Mouse (Mus musculus) embryonic facial prominence, embryonic 14.5 days (tissue): ENCODE results near the gene Angptl7. TPM values are rescaled to one million over a fixed set of nuclear protein-coding genes. Genes with fewer than 3 reads are reported as not detected.
A peak's percentile ranks its signal among the peaks of the same experiment; 100 is the strongest.

Experiments used
- ATAC-seq: fragments of 200-750 bp; cut with Nextera tagmentation; 2 replicates; pipeline ENCODE4 v1.8.0; 2017; ENCODE audit warnings: low read depth, moderate number of reproducible peaks, moderate TSS enrichment
- DNase-seq: peaks from one replicate; pipeline ENCODE4 v3.0.0-alpha.2; 2015; ENCODE audit warnings: low spot score
- H3K27ac ChIP-seq: fragments of 300-500 bp; sonication (generic); replicated peaks from 2 replicates; pipeline ENCODE4 v1.5.1; 2014; ENCODE audit warnings: low read depth, mild to moderate bottlenecking, low read length, moderate library complexity
- H3K27me3 ChIP-seq: fragments of 300-500 bp; sonication (generic); replicated peaks from 2 replicates; pipeline ENCODE4 v1.6.1; 2014; ENCODE audit warnings: low read length; ENCODE audit not compliant: control insufficient read depth, insufficient read depth
- H3K36me3 ChIP-seq: fragments of 300-500 bp; sonication (generic); 2 replicates; pipeline ENCODE4 v1.6.1; 2014; ENCODE audit warnings: low read length, mixed read lengths; ENCODE audit not compliant: control insufficient read depth, insufficient read depth
- H3K4me1 ChIP-seq: fragments of 300-500 bp; sonication (generic); 2 replicates; pipeline ENCODE4 v1.6.1; 2014; ENCODE audit warnings: antibody characterized with exemption, low read length; ENCODE audit not compliant: control insufficient read depth, insufficient read depth
- H3K4me2 ChIP-seq: fragments of 300-500 bp; sonication (generic); 2 replicates; pipeline ENCODE4 v1.6.1; 2014; ENCODE audit warnings: low read depth, mild to moderate bottlenecking, low read length, moderate library complexity, mixed read lengths
- H3K4me3 ChIP-seq: fragments of 300-500 bp; sonication (generic); 2 replicates; pipeline ENCODE4 v1.5.1; 2014; ENCODE audit warnings: low read depth, mild to moderate bottlenecking, low read length
- H3K9ac ChIP-seq: fragments of 300-500 bp; sonication (generic); 2 replicates; pipeline ENCODE4 v1.6.1; 2014; ENCODE audit warnings: low read depth, mild to moderate bottlenecking, low read length, moderate library complexity, mixed read lengths
- H3K9me3 ChIP-seq: fragments of 300-500 bp; sonication (generic); 2 replicates; pipeline ENCODE4 v1.6.1; 2016; ENCODE audit warnings: low read length; ENCODE audit not compliant: control insufficient read depth
- WGBS: fragments of 180-500 bp; shearing (Covaris S2); extraction: QIAGEN DNeasy Blood & Tissue Kit; methylation state at CpG from one replicate; pipeline ENCODE4 v1.1.7; 2014; 5-methylcytosine and 5-hydroxymethylcytosine counted together
- polyA plus RNA-seq: library from polyadenylated mRNA; unstranded; fragments of >200 nt; fragmentation: Nextera tagmentation; extraction: Ambion mirVana; gene quantifications from 2 replicates; pipeline ENCODE4 v1.2.1, GENCODE M21; 2014

Gene Angptl7
- polyA plus RNA-seq, 1 experiment from 2014 or later: 4.8 TPM

DNA sequence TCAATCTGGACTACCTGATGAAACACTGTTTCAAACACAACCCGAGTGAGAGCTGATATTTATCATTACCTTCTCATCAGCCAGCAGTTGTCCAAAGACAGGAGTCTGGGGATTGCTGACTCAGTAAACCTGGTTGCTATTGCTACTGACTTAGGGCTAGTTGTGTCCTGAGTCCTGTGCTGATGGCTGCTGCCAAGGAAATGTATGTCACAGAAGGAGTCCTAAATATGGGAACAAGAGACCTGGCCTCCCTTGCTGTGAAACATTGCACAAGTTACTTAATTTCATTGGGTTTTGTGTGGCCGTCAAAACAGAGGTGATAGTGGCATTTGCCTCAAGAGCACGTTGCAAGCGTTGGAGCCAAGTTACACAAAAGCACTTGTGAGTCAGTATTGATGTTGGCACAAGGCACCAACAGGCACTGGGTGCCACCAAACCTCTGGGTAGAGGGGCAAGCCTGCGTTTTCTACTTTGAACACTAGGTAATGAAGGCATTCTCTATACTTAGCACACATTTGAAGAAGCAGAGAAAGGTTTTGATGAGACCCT, 44.7 kb downstream of the Angptl7 start:
- Histone ChIP-seq H3K9me3 (no peaks in the 10 kb centered on the region), H3K27me3 (no peaks in the 10 kb centered on the region), H3K36me3 (peaks cover 81% of the 10 kb centered on the region), H3K9ac (no peak overlapping the region), H3K4me2 (no peak overlapping the region), H3K27ac (no peak overlapping the region), H3K4me3 (no peak overlapping the region), H3K4me1 (no peaks in the 10 kb centered on the region)
- DNase-seq (no peak), ATAC-seq (no peak)
- 88% methylated on average over 5 of the region's 5 CpGs for WGBS

DNA sequence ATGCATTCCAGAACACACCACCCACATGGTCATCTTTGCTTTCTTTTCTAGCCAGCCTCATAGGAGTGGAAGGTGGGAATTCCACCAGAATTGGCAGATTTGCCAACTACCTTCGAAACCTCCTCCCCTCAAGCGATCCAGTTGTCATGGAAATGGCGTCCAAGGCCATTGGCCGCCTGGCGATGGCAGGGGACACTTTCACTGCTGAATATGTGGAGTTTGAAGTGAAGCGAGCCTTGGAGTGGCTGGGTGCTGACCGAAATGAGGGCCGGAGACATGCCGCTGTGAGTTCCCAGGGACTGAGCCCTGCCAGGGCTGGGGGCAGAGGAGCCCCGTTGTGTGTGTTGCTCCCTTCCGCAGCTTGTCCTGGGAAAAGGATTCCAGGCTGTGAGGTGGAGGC, 46.6 kb downstream of the Angptl7 start:
- Histone ChIP-seq H3K27ac (no peak overlapping the region), H3K27me3 (no peaks in the 10 kb centered on the region), H3K9ac (no peak overlapping the region), H3K4me3 (no peak overlapping the region), H3K4me2 (no peak overlapping the region), H3K9me3 (no peaks in the 10 kb centered on the region), H3K36me3 (peaks cover 66% of the 10 kb centered on the region), H3K4me1 (peaks cover 6% of the 10 kb centered on the region; the same call in 1 of the 2 replicates)
- 91% methylated on average over 11 of the region's 11 CpGs for WGBS
- ATAC-seq: no peak
- DNase-seq: no peak

DNA sequence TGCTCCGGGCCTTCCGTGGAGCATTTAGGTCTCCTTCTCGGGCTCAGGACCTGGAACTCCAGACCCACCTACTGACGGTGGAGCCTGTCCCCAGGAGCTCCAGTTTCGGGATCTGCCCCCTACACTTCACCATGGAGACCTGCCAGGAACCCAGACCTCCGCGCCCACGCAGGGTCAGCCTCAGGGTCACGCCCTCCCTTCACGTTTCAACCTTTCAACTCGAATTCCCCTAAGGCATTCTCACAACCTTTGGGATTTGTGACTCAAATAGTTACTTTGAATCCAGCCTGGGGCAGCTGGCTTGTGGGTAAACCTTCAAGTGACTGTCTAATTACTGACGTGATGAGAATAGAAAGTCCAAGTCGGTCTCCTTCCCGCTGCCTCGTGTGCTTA, 51.4 kb downstream of the Angptl7 start:
- ATAC-seq (no peak), DNase-seq (peak; percentile 26)
- H3K36me3 ChIP-seq: peaks cover 18% of the 10 kb centered on the region
- peak overlapping the region; percentile 90 for H3K9ac ChIP-seq
- H3K4me1 ChIP-seq: peaks cover 14% of the 10 kb centered on the region; the same call in 1 of the 2 replicates
- H3K9me3 ChIP-seq: no peaks in the 10 kb centered on the region
- peak overlapping the region; percentile 55; the same call in 1 of the 2 replicates for H3K27ac ChIP-seq
- peak overlapping the region; percentile 80 for H3K4me2 ChIP-seq
- WGBS: 0% methylated on average over 14 of the region's 15 CpGs
- H3K27me3 ChIP-seq: no peaks in the 10 kb centered on the region
- peak overlapping the region; percentile 97 for H3K4me3 ChIP-seq

DNA sequence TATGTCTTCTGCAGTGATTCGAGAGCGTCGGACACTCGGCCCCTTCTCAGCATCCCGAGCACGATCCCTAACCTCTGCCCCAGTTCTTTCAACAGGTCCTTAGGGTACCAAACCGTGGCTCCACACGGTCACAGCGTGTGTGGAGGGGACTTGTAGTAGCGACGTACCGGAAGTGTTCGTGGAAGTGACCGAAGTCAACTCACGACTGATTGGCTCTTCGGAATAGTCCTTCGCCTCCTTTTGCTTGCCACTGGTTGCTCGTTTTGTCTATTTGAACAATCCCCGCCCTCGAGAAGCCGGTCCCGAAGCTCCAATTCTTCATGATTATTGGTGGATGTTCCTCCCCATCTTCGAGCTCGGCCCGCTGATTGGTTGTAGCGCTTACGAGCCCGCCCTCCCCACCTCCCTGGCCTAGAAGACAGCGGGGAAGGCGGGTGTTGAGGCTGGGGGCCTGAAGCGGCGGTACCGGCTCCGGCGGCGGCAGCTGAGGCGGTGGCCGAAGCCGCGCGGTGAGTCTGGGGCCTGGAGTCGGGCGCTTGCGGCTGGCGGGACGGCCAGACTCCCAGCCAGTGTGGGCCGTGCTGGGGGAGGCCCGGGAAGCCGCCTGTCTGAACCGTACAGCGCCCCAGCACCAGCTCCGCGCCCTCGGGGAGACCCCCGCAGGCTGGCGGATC, 51.9 kb downstream of the Angptl7 start, which contains the start of gene Mtor:
TSS of gene Mtor (plus strand) at position 433 of the 674 bp plus-strand sequence.
- peak within 1 kb of the TSS; percentile 67; the same call in 1 of the 2 replicates for H3K27ac ChIP-seq
- peak within 1 kb of the TSS; percentile 90 for H3K9ac ChIP-seq
- no peaks in the 10 kb centered on the region for H3K27me3 ChIP-seq
- H3K4me2 ChIP-seq: peak within 1 kb of the TSS; percentile 80
- peak within 1 kb of the TSS; percentile 97 for H3K4me3 ChIP-seq
- peaks cover 17% of the 10 kb centered on the region; the same call in 1 of the 2 replicates for H3K4me1 ChIP-seq
- peaks cover 12% of the 10 kb centered on the region for H3K36me3 ChIP-seq
- peak; percentile 98 for ATAC-seq
- WGBS: under 1% methylated on average over 39 of the region's 56 CpGs
- H3K9me3 ChIP-seq: no peaks in the 10 kb centered on the region
- DNase-seq: peak; percentile 100

Other genes with a start within 250 kb of the Angptl7 start
- 0.15 and 0.56 TPM in 2 replicates for gene Disp3, start 212.5 kb downstream of the Angptl7 start, polyA plus RNA-seq
- gene Ubiad1, start 55.7 kb downstream of the Angptl7 start, polyA plus RNA-seq: 13.3 and 16.7 TPM in 2 replicates
- 16.3 and 20.5 TPM in 2 replicates for gene Mtor, start 51.8 kb downstream of the Angptl7 start, polyA plus RNA-seq
- 80.9 and 90.7 TPM in 2 replicates for gene Exosc10, start 58.0 kb upstream of the Angptl7 start, polyA plus RNA-seq
- gene Srm, start 91.0 kb upstream of the Angptl7 start, polyA plus RNA-seq: 273 and 291 TPM in 2 replicates
- gene Masp2, start 102.1 kb upstream of the Angptl7 start, polyA plus RNA-seq: 0.25 and 0.29 TPM in 2 replicates
- 151 and 156 TPM in 2 replicates for gene Tardbp, start 126.6 kb upstream of the Angptl7 start, polyA plus RNA-seq
- 0.17 TPM in 1 of 2 replicates, not detected in the other for gene Gm572, start 142.9 kb upstream of the Angptl7 start, polyA plus RNA-seq